Mouse (Mus musculus): ENCODE measurements around the gene Cttnbp2.

GRCm38 (mm10) chr6:18432362-18432761 lies 82.3 kb downstream of the Cttnbp2 start:
- TF ChIP-seq POLR2A (IDR thresholded peaks at IDR 0.05; ENCODE audit: low read depth, low read length) (no peak), CTCF (IDR thresholded peaks at IDR 0.05; ENCODE audit: borderline replicate concordance, insufficient read depth, low read length) (no peak)
